Mouse (Mus musculus): ENCODE data around the gene Otop1. TPM values are rescaled to one million over a fixed set of nuclear protein-coding genes. Genes with fewer than 3 reads are reported as not detected.

Otop1 gene
- polyA plus RNA-seq, 1 experiment, result 0.21 TPM

DNA sequence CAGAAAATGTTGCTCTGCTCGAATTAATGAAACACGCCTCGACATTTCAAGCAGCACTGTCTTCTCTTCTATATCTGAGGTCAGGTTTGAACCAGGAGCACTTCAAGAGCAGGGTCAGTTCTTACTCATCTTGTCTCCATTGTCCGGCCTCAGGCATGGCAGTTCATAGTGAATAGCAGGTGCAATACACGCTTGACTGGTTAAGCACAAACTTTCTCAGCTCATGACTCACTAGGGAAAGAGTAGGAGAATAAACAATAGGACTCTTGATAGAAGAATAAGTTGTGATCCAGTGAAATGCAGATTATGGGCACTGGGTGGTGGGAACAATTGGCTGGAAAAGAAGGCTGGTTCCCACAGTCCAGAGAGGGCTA lies 17.0 kb upstream of the Otop1 start:
- Histone ChIP-seq H3K36me3 (replicated peaks; ENCODE audit: low read length) (peaks cover 28% of the 10 kb centered on the region), H3K4me3 (replicated peaks) (no peak overlapping the region), H3K27me3 (replicated peaks) (no peaks in the 10 kb centered on the region), H3K4me1 (peaks cover 45% of the 10 kb centered on the region), H3K9me3 (peaks cover 5% of the 10 kb centered on the region; the same call in 1 of the 2 replicates)
- TF ChIP-seq GATA1 (IDR thresholded peaks at IDR 0.05; ENCODE audit: borderline replicate concordance, low read length), result no peak
- no peak for TF ChIP-seq FLI1 (IDR thresholded peaks at IDR 0.05; ENCODE audit: low read length)

DNA sequence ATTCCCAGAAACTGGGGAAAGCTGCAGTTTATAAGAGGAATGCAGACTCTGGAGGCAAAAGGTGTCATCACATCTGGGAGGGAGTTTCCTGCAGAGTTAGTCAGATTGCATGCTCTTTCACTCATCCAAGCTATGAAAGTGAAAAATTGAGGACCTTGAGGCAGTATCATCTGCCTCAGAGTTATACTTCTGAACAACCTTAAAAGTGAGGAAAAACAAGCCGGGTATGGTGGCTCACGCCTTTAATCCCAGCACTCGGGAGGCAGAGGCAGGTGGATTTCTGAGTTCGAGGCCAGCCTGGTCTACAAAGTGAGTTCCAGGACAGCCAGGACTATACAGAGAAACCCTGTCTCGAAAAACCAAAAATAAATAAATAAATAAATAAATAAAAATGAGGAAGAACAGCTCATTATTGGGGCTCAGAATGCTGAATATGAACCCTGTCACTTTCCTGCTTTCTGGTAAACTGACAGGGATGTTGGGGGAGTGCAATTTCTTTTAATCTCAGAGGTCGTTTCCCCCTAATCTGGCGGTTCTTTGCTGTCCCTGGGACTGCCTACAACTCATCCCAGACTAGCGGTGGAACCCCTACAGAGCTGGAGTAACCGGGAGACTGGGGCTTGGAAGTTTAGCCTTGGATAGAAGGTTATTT lies 16.2 kb upstream of the Otop1 start:
- Histone ChIP-seq H3K4me3 (replicated peaks) (peak overlapping the region; percentile 96), H3K27me3 (replicated peaks) (no peaks in the 10 kb centered on the region), H3K36me3 (replicated peaks; ENCODE audit: low read length) (peaks cover 36% of the 10 kb centered on the region), H3K4me1 (peaks cover 45% of the 10 kb centered on the region), H3K9me3 (peaks cover 5% of the 10 kb centered on the region; the same call in 1 of the 2 replicates)
- TF ChIP-seq GATA1 (IDR thresholded peaks at IDR 0.05; ENCODE audit: borderline replicate concordance, low read length) (no peak), FLI1 (IDR thresholded peaks at IDR 0.05; ENCODE audit: low read length) (no peak)

DNA sequence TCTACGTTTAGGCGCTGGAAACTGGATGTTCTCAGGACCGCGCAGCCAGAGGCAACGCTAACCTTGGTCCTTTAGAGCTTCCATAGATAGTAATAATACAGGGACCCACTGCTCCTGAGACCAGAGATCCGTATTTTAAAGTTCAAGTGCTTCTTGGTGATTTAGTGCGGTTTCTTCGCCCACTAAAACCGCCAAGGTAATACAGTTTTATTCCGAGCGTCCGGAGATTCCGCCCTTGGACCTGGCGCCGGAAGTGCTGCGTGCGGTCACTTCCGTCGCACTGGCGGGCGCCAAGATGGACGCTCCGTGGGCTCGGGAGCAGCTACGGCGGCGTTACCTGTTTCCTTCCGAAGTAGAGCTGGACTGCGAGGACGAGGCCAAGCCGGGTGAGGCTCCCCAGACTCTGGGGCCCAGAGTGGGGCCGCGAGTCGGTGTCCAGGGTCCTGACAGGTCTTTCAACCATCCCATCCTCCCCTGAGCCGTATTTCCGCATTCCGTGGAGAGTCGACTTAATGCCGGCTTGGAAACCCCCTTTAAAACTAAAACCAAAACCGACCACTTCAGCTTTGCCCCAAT lies 15.6 kb upstream of the Otop1 start, which contains the start of gene Tmem128:
Tmem128 (plus strand) TSS at position 79 of the 576 bp plus-strand sequence.
- H3K36me3 ChIP-seq (replicated peaks; ENCODE audit: low read length), result peaks cover 42% of the 10 kb centered on the region
- no peaks in the 10 kb centered on the region for H3K27me3 ChIP-seq (replicated peaks)
- peak within 1 kb of the TSS; percentile 96 for H3K4me3 ChIP-seq (replicated peaks)
- peaks cover 47% of the 10 kb centered on the region for H3K4me1 ChIP-seq
- TF ChIP-seq FLI1 (IDR thresholded peaks at IDR 0.05; ENCODE audit: low read length) (peak; percentile 24; the same call in 1 of the 2 replicates), GATA1 (IDR thresholded peaks at IDR 0.05; ENCODE audit: borderline replicate concordance, low read length) (no peak)
- peaks cover 5% of the 10 kb centered on the region; the same call in 1 of the 2 replicates for H3K9me3 ChIP-seq

DNA sequence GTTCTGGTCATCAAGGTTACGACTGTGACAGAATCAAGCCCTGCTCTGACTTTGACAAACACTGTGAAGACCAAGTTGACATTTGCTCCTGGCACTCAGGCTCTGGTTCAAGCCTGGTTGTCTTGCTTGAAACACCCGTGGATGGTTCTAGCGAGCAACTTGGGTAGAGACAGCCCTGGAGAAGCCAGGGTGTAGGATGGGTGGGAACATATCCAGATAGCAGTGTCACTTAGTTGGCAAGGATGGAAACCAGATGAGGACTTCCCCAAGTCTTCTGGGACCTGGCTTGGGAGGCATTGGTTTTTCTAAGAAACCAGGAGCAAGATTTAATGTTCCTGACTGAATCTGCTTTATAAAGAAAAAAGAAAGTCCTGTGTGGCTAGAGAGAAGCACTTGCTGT lies 4.8 kb upstream of the Otop1 start:
- no peak overlapping the region for H3K4me3 ChIP-seq (replicated peaks)
- H3K36me3 ChIP-seq (replicated peaks; ENCODE audit: low read length), result peaks cover 62% of the 10 kb centered on the region
- TF ChIP-seq FLI1 (IDR thresholded peaks at IDR 0.05; ENCODE audit: low read length) (no peak), GATA1 (IDR thresholded peaks at IDR 0.05; ENCODE audit: borderline replicate concordance, low read length) (no peak)
- H3K27me3 ChIP-seq (replicated peaks), result peaks cover 26% of the 10 kb centered on the region
- peaks cover 33% of the 10 kb centered on the region for H3K4me1 ChIP-seq
- no peaks in the 10 kb centered on the region for H3K9me3 ChIP-seq

DNA sequence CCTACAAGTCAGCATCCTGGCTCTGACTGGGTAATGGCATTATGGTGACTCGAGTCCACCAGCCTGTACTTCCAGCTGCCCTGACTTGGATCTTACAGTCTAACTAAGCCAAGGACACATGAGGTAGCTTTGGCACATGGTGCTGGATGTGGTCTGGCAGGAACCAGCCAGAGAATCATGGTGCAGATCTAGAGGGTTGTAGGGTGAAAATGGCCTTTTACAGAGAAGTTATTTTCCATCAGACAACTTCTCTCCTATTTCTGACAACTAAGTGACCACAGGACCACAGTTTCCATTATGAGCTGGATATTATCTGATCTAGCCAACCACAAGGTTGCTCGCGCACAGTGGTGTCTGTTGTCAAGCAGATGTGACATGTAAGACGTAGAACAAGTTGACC lies 1.9 kb upstream of the Otop1 start:
- H3K27me3 ChIP-seq (replicated peaks), result peaks cover 53% of the 10 kb centered on the region
- H3K9me3 ChIP-seq, result no peaks in the 10 kb centered on the region
- H3K4me1 ChIP-seq, result peaks cover 45% of the 10 kb centered on the region
- peaks cover 34% of the 10 kb centered on the region for H3K36me3 ChIP-seq (replicated peaks; ENCODE audit: low read length)
- TF ChIP-seq GATA1 (IDR thresholded peaks at IDR 0.05; ENCODE audit: borderline replicate concordance, low read length), result no peak
- no peak for TF ChIP-seq FLI1 (IDR thresholded peaks at IDR 0.05; ENCODE audit: low read length)
- H3K4me3 ChIP-seq (replicated peaks), result peak overlapping the region; percentile 43

DNA sequence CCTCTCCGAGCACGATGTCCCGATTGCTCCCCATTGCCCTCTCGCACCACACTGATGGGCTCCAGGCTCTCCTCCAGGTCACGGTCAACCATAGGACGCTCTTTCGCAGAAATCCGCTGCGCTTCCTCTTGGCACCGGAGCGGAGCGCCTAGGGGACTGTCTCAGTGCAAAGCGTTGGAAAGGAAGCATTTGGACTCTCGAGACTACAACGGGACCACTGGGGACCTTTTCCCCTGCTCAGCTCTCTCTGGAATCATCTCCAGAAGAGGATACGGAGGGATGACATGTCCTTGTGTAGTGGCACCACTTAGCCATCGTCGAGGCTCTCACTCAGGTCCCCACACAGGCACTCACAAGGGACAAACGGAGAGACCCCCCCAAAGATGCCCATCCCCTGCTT lies 679 bp downstream of the Otop1 start:
- no peak for TF ChIP-seq GATA1 (IDR thresholded peaks at IDR 0.05; ENCODE audit: borderline replicate concordance, low read length)
- TF ChIP-seq FLI1 (IDR thresholded peaks at IDR 0.05; ENCODE audit: low read length), result no peak
- H3K4me3 ChIP-seq (replicated peaks), result peak overlapping the region; percentile 77
- H3K27me3 ChIP-seq (replicated peaks), result peaks cover 71% of the 10 kb centered on the region
- H3K36me3 ChIP-seq (replicated peaks; ENCODE audit: low read length), result peaks cover 10% of the 10 kb centered on the region
- H3K9me3 ChIP-seq, result no peaks in the 10 kb centered on the region
- peaks cover 61% of the 10 kb centered on the region for H3K4me1 ChIP-seq

DNA sequence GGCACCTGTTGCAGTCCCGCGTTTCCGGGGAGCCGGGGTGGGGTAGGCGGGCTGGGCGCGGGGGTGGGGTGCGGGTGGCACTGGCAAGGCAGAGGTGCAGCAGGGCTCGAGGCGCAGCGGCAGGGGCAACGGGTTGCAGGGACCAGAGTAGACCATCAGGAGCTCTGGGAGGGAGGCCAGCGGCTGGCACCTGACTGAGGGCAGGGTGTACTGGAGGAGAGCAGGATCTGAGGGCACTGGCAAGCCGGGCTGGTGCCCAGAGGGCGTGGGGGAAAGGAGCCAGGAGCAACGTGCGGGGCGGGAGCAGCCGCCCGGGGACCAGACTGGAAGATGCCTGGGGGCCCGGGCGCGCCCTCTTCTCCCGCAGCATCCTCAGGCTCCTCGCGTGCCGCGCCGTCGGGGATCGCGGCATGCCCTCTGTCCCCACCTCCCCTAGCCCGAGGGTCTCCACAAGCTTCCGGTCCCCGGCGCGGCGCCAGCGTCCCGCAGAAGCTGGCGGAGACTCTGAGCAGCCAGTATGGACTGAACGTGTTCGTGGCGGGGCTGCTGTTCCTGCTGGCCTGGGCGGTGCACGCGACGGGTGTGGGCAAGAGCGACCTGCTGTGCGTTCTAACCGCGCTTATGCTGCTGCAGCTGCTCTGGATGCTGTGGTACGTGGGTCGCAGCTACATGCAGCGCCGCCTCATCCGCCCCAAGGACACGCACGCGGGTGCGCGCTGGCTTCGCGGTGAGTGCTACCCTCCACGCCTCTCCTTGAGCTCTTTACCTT lies 1.5 kb downstream of the Otop1 start:
- Histone ChIP-seq H3K27me3 (replicated peaks) (peaks cover 77% of the 10 kb centered on the region), H3K36me3 (replicated peaks; ENCODE audit: low read length) (peaks cover 4% of the 10 kb centered on the region), H3K9me3 (no peaks in the 10 kb centered on the region), H3K4me3 (replicated peaks) (peak overlapping the region; percentile 87), H3K4me1 (peaks cover 61% of the 10 kb centered on the region)
- TF ChIP-seq FLI1 (IDR thresholded peaks at IDR 0.05; ENCODE audit: low read length) (no peak), GATA1 (IDR thresholded peaks at IDR 0.05; ENCODE audit: borderline replicate concordance, low read length) (no peak)

DNA sequence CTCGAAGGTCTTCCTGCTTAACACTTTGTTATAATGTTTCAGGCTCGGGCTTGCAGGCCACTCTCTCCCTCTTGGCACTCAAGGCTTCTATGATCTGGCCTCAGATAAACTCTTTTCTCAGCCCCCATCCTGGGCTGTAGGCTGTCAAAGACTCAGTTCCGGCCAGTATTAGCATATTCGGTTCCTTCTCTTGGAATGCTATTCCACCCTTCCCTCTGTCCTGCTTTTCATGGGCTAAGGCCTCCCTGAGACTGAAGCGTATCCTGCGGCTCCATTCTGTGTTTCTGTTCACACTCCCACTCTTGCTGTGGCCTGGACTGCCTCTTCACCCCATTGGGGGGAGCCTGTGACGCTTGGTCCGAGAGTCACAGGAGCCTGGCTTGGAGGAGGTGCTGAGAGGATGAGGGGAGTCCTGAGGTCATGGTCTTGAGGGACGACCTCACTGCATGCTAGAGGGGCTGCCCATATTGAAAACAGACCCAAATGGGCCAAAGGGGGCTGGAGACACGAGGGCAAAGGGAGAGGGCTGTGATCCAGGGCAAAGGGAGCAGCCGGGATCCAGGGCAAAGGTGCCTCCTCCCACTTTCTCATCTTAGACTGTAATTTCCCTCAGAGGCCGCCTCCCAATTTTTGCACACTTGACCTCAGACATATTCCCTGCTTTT lies 2.3 kb downstream of the Otop1 start:
- TF ChIP-seq FLI1 (IDR thresholded peaks at IDR 0.05; ENCODE audit: low read length) (no peak), GATA1 (IDR thresholded peaks at IDR 0.05; ENCODE audit: borderline replicate concordance, low read length) (no peak)
- Histone ChIP-seq H3K4me1 (peaks cover 60% of the 10 kb centered on the region), H3K36me3 (replicated peaks; ENCODE audit: low read length) (no peaks in the 10 kb centered on the region), H3K27me3 (replicated peaks) (peaks cover 81% of the 10 kb centered on the region), H3K9me3 (no peaks in the 10 kb centered on the region), H3K4me3 (replicated peaks) (no peak overlapping the region)

DNA sequence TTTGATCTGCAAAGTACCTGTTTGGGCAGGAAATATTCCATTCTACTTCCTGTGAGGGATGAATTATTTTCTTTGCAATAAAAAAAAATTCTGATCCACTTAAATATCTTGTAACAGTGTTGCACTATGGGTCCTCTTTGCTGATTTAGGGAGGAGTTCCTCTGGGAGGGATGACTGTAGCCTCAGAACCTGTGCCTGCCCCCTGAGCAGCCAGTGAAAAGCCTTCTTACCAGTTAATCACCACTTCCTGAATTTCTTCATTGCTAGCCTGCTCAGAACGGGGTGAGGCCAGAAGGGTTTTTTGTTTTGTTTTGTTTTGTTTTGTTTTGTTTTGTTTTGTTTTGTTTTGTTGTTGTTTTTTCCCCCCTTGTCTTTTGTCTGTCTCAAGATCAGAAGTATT lies 4.3 kb downstream of the Otop1 start:
- Histone ChIP-seq H3K27me3 (replicated peaks) (peaks cover 64% of the 10 kb centered on the region), H3K36me3 (replicated peaks; ENCODE audit: low read length) (no peaks in the 10 kb centered on the region), H3K4me3 (replicated peaks) (no peak overlapping the region), H3K4me1 (peaks cover 43% of the 10 kb centered on the region), H3K9me3 (no peaks in the 10 kb centered on the region)
- no peak for TF ChIP-seq GATA1 (IDR thresholded peaks at IDR 0.05; ENCODE audit: borderline replicate concordance, low read length)
